Mouse (Mus musculus) CH12.LX (cell line): ENCODE results near the gene Lama2. TPM values are rescaled to one million over a fixed set of nuclear protein-coding genes. Genes with fewer than 3 reads are reported as not detected.
"Not testable (repeated sequence)": the region's sequence is repeated elsewhere in the genome, so short reads cannot be mapped to it uniquely, and the experiment has no call there.

Source experiments
- DNase-seq: peaks from one replicate; pipeline ENCODE4 v3.0.0-alpha.2; 2013; ENCODE audit errors: extremely low read depth
- H3K27ac ChIP-seq: 2 replicates; pipeline ENCODE4 v1.5.1; 2012; ENCODE audit warnings: low read depth, mild to moderate bottlenecking, control low read depth, moderate library complexity; ENCODE audit not compliant: insufficient read depth
- H3K27me3 ChIP-seq: replicated peaks from 2 replicates; pipeline ENCODE3; 2012; ENCODE audit warnings: inconsistent platforms
- H3K36me3 ChIP-seq, 2 experiments: replicated peaks in 1 of 2; 2 replicates each; pipeline versions ENCODE3 to v1.6.1; 2012; ENCODE audit warnings: inconsistent platforms in 1 of 2, low read length in 1 of 2, mild to moderate bottlenecking in 1 of 2, mixed read lengths in 1 of 2, moderate library complexity in 1 of 2; ENCODE audit not compliant: control insufficient read depth in 1 of 2, insufficient read depth in 1 of 2
- H3K4me1 ChIP-seq, 2 experiments: 2 replicates each; pipeline ENCODE4 v1.6.1; 2012; ENCODE audit warnings: inconsistent platforms in 1 of 2, moderate library complexity in 1 of 2; ENCODE audit not compliant: insufficient read depth in 2 of 2, control insufficient read depth in 1 of 2
- H3K4me2 ChIP-seq: 2 replicates; pipeline ENCODE4 v1.6.1; 2012; ENCODE audit warnings: low read depth, mild to moderate bottlenecking, control low read depth; ENCODE audit not compliant: poor library complexity, insufficient read depth, severe bottlenecking
- H3K4me3 ChIP-seq, 3 experiments: fragments of 150-350 bp in 1 of 3; sonication (generic) in 1 of 3; replicated peaks in 1 of 3; 2 replicates each; pipeline versions ENCODE3 to v1.5.1; 2011 to 2012; ENCODE audit warnings: low read depth in 2 of 3, low read length in 2 of 3, mild to moderate bottlenecking in 2 of 3, moderate library complexity in 2 of 3, control low read depth in 1 of 3, improper control_type of control experiment in 1 of 3, inconsistent platforms in 1 of 3, mixed read lengths in 1 of 3; ENCODE audit not compliant: poor library complexity in 1 of 3
- H3K79me2 ChIP-seq: replicated peaks from 2 replicates; pipeline ENCODE4 v1.6.1; 2012; ENCODE audit warnings: mild to moderate bottlenecking, moderate library complexity; ENCODE audit not compliant: control insufficient read depth, poor library complexity, insufficient read depth, severe bottlenecking; ENCODE audit errors: extremely low read depth
- H3K9ac ChIP-seq: 2 replicates; pipeline ENCODE4 v1.6.1; 2012; ENCODE audit warnings: low read depth, mild to moderate bottlenecking, control low read depth, moderate library complexity; ENCODE audit not compliant: insufficient read depth
- H3K9me3 ChIP-seq: replicated peaks from 2 replicates; pipeline ENCODE3; 2012; ENCODE audit warnings: low read length, inconsistent platforms, mixed read lengths
- CHD1 ChIP-seq: IDR thresholded peaks from 2 replicates; pipeline ENCODE4 v1.6.1; 2012; ENCODE audit warnings: low read depth, low read length, improper control_type of control experiment, inconsistent platforms
- CHD2 ChIP-seq: IDR thresholded peaks from 2 replicates; pipeline ENCODE4 v1.6.1; 2011; ENCODE audit warnings: low read length, improper control_type of control experiment
- ETS1 ChIP-seq: conservative IDR thresholded peaks from 2 replicates; pipeline ENCODE4 v1.6.1; 2012; ENCODE audit warnings: low read depth, mild to moderate bottlenecking, inconsistent platforms, low read length, improper control_type of control experiment, moderate library complexity
- HCFC1 ChIP-seq: IDR thresholded peaks from 2 replicates; pipeline ENCODE4 v1.6.1; 2012; ENCODE audit warnings: low read depth, mild to moderate bottlenecking, inconsistent platforms, low read length, improper control_type of control experiment
- MAX ChIP-seq: IDR thresholded peaks from 2 replicates; pipeline ENCODE4 v1.6.1; 2011; ENCODE audit warnings: low read length, improper control_type of control experiment
- MXI1 ChIP-seq: IDR thresholded peaks from 2 replicates; pipeline ENCODE4 v1.6.1; 2011; ENCODE audit warnings: mild to moderate bottlenecking, low read depth, low read length, improper control_type of control experiment
- MYC ChIP-seq: IDR thresholded peaks from 2 replicates; pipeline ENCODE4 v1.6.1; 2011; ENCODE audit warnings: low read depth, mild to moderate bottlenecking, improper control_type of control experiment, low read length
- NELFE ChIP-seq: IDR thresholded peaks from 2 replicates; pipeline ENCODE4 v1.6.1; 2011; ENCODE audit warnings: low read depth, low read length, improper control_type of control experiment
- NRF1 ChIP-seq: IDR thresholded peaks from 2 replicates; pipeline ENCODE4 v1.6.1; 2014; ENCODE audit warnings: low read depth, mild to moderate bottlenecking, inconsistent platforms, low read length, improper control_type of control experiment, moderate library complexity
- PAX5 ChIP-seq: IDR thresholded peaks from 2 replicates; pipeline ENCODE4 v1.6.1; 2012; ENCODE audit warnings: low read length, inconsistent platforms, mixed read lengths
- POLR2A ChIP-seq: IDR thresholded peaks from 2 replicates; pipeline ENCODE4 v1.6.1; 2011; ENCODE audit warnings: low read depth, mild to moderate bottlenecking, improper control_type of control experiment, low read length
- RCOR1 ChIP-seq: conservative IDR thresholded peaks from 2 replicates; pipeline ENCODE4 v1.6.1; 2012; ENCODE audit warnings: low read depth, mild to moderate bottlenecking, inconsistent platforms, low read length, improper control_type of control experiment
- SMC3 ChIP-seq: IDR thresholded peaks from 2 replicates; pipeline ENCODE4 v1.6.1; 2011; ENCODE audit warnings: low read depth, low read length, improper control_type of control experiment
- TBP ChIP-seq: conservative IDR thresholded peaks from 2 replicates; pipeline ENCODE4 v1.6.1; 2011; ENCODE audit warnings: low read depth, low read length, improper control_type of control experiment
- USF1 ChIP-seq: IDR thresholded peaks from 2 replicates; pipeline ENCODE4 v1.6.1; 2014; ENCODE audit warnings: low read depth, mild to moderate bottlenecking, inconsistent platforms, low read length, improper control_type of control experiment
- ZMIZ1 ChIP-seq: IDR thresholded peaks from 2 replicates; pipeline ENCODE4 v1.6.1; 2012; ENCODE audit warnings: low read depth, mild to moderate bottlenecking, inconsistent platforms, low read length, improper control_type of control experiment
- dilution Hi-C: fragments of 300-500 bp; cut with MboI; formaldehyde crosslinking; loops from 2 replicates; pipeline ENCODE4 v1.14.3; 2020; ENCODE audit warnings: low sequenced_read_pairs; ENCODE audit not compliant: extremely low pct_unique_long_range_greater_than_20kb, extremely low pct_ligation_motif_present
- in situ Hi-C: fragments of 300-500 bp; cut with MboI; formaldehyde crosslinking; loops from 3 replicates; pipeline ENCODE4 v1.14.3; 2019; ENCODE audit warnings: low sequenced_read_pairs, low pct_ligation_motif_present, low pct_unique_long_range_greater_than_20kb, mixed read lengths
- polyA plus RNA-seq: library from polyadenylated mRNA; unstranded; fragments of >175 nt; gene quantifications from 2 replicates; pipeline ENCODE4 v1.2.1, GENCODE M21; 2012; ENCODE audit warnings: low read depth; ENCODE audit not compliant: insufficient read length
- total RNA-seq, 2 experiments: library from RNA; depleted of rRNA; stranded (reverse); fragments of 300-350 nt in 1 of 2; fragments of >200 nt in 1 of 2; gene quantifications; 2 replicates each; pipeline ENCODE4 v1.2.3; 2012 to 2014

Gene Lama2
- total and polyA plus RNA-seq, 3 experiments, result not detected

- Histone ChIP-seq H3K27me3 (no peaks in the 10 kb centered on the region), H3K36me3 (no peaks in the 10 kb centered on the region), H3K4me2 (no peak overlapping the region), H3K4me3 (no peak overlapping the region), H3K9ac (no peak overlapping the region), H3K79me2 (no peaks in the 10 kb centered on the region), H3K27ac (no peak overlapping the region), H3K4me1 (no peaks in the 10 kb centered on the region), H3K9me3 (no peaks in the 10 kb centered on the region)
- no peak for DNase-seq
- TF ChIP-seq PAX5 (no peak), NELFE (no peak), CHD2 (no peak), CHD1 (no peak), USF1 (no peak), MYC (no peak), HCFC1 (no peak), RCOR1 (no peak), POLR2A (no peak), ETS1 (no peak), MAX (no peak), NRF1 (no peak)
- dilution Hi-C loops, result no loop called here
- in situ Hi-C loops, result no loop called here
Measured at GRCm38 (mm10) chr10:26948331-26948730, 671.2 kb downstream of the Lama2 start.

GRCm38 (mm10) chr10:26939549-26939948 lies 680.0 kb downstream of the Lama2 start:
- H3K4me3 ChIP-seq, result no peak overlapping the region
- in situ Hi-C loops (no loop called here), dilution Hi-C loops (no loop called here)
- DNase-seq, result no peak
- no peak for TF ChIP-seq MXI1
- no peak for TF ChIP-seq MYC
- no peak for TF ChIP-seq TBP
- no peak for TF ChIP-seq RCOR1
- no peak for TF ChIP-seq ZMIZ1
- no peak for TF ChIP-seq SMC3
- H3K27me3 ChIP-seq, result no peaks in the 10 kb centered on the region
- no peaks in the 10 kb centered on the region for H3K36me3 ChIP-seq
- H3K9ac ChIP-seq, result no peak overlapping the region
- no peaks in the 10 kb centered on the region for H3K9me3 ChIP-seq
- no peak overlapping the region for H3K27ac ChIP-seq
- H3K4me1 ChIP-seq, result no peaks in the 10 kb centered on the region
- no peak overlapping the region for H3K4me2 ChIP-seq
- no peaks in the 10 kb centered on the region for H3K79me2 ChIP-seq

- in situ Hi-C loops, H3K27me3 ChIP-seq, H3K4me1 ChIP-seq, H3K9me3 ChIP-seq, H3K4me3 ChIP-seq, H3K79me2 ChIP-seq, H3K4me2 ChIP-seq, H3K36me3 ChIP-seq, dilution Hi-C loops, H3K9ac ChIP-seq, DNase-seq, H3K27ac ChIP-seq: not testable (repeated sequence)
Measured at GRCm38 (mm10) chr10:26938464-26938863, 681.1 kb downstream of the Lama2 start.

- H3K4me3 ChIP-seq, H3K9ac ChIP-seq, H3K36me3 ChIP-seq, H3K27ac ChIP-seq, H3K27me3 ChIP-seq, in situ Hi-C loops, H3K79me2 ChIP-seq, DNase-seq, H3K4me2 ChIP-seq, H3K9me3 ChIP-seq, H3K4me1 ChIP-seq, dilution Hi-C loops: not testable (repeated sequence)
Measured at GRCm38 (mm10) chr10:26936056-26936455, 683.5 kb downstream of the Lama2 start.
